Mouse (Mus musculus) common myeloid progenitor, adult 5-6 weeks (primary cell): ENCODE measurements around the gene Btbd35f14. TPM values are rescaled to one million over a fixed set of nuclear protein-coding genes. Genes with fewer than 3 reads are reported as not detected.
"Not testable (repeated sequence)": the region's sequence is repeated elsewhere in the genome, so short reads cannot be mapped to it uniquely, and the experiment has no call there.

Source experiments
- ATAC-seq: replicated peaks from 2 replicates; pipeline ENCODE4 v1.8.0; 2016; ENCODE audit warnings: low read depth, mild to moderate bottlenecking, moderate TSS enrichment, inconsistent platforms; ENCODE audit not compliant: poor library complexity, severe bottlenecking
- total RNA-seq: library from RNA; stranded (forward); fragments of 200-1000, 187-1606 nt; gene quantifications from 2 replicates; pipeline ENCODE4 v1.2.3, GENCODE M21; 2017

Btbd35f14 gene
- total RNA-seq: not detected in 2 replicates

GRCm38 (mm10) chrX:33702249-33702648 lies at the start of gene Btbd35f14:
Gene Btbd35f14 (minus strand): TSS chrX:33702349.
- not testable (repeated sequence) for ATAC-seq

GRCm38 (mm10) chrX:33656872-33657271 lies 45.3 kb downstream of the Btbd35f14 start, which contains the start of gene Btbd35f13:
Gene Btbd35f13 (plus strand): TSS chrX:33657172.
- ATAC-seq: not testable (repeated sequence)

Other genes with a start within 250 kb of the Btbd35f14 start
- not detected in 2 replicates for gene Btbd35f15, start 125.0 kb downstream of the Btbd35f14 start, total RNA-seq
- gene Btbd35f13, start 45.2 kb downstream of the Btbd35f14 start, total RNA-seq: not detected in 2 replicates